Mouse (Mus musculus): ENCODE measurements around the gene Parp8.

DNA sequence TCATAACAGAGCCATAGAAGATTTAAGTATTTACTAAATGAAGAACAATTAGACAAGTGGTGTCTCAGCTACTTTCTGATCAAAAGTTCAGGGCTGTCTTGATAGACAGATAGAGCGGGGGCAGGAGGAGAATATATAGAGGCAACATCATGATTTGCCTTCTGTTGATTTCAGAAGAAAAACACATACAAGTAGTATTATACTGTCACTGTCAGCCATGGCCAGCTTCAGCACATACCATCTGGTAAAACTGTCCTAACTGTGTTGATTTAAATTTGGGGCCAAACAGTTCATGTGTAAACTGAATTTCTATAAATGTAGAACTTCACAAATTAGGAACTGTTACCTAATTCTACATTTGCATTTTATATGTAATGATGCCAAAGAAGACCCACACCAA lies 127.6 kb downstream of the Parp8 start:
- TF ChIP-seq CTCF (IDR thresholded peaks at IDR 0.05; ENCODE audit: borderline replicate concordance, insufficient read depth, low read length) (no peak), POLR2A (IDR thresholded peaks at IDR 0.05; ENCODE audit: low read depth, low read length) (no peak)

All from embryonic fibroblast, embryonic 13.5 days (primary cell).